Mouse (Mus musculus): ENCODE measurements around the gene Oaz3. TPM values are rescaled to one million over a fixed set of nuclear protein-coding genes. Genes with fewer than 3 reads are reported as not detected.
A peak's percentile ranks its signal among the peaks of the same experiment; 100 is the strongest.

Gene Oaz3
- 0.76 and 1.7 TPM in 2 replicates for polyA plus RNA-seq (2014; fragmentation: Nextera tagmentation; extraction: Ambion mirVana)

GRCm38 (mm10) chr3:94443597-94443964 is at the start of gene Oaz3:
TSS of gene Oaz3 (minus strand) at chr3:94443915.
- peak within 1 kb of the TSS; percentile 83 for H3K4me3 ChIP-seq (ENCODE audit: low read depth, low read length)
- no peak for ATAC-seq (ENCODE audit: low read depth)
- peak within 1 kb of the TSS; percentile 52; the same call in 1 of the 2 replicates for H3K27ac ChIP-seq (ENCODE audit: low read depth, low read length)
- no peaks in the 10 kb centered on the region for H3K9me3 ChIP-seq (ENCODE audit: control insufficient read depth, low read length)
- peak within 1 kb of the TSS; percentile 78 for H3K9ac ChIP-seq (replicated peaks; ENCODE audit: low read depth, low read length)
- H3K4me2 ChIP-seq (ENCODE audit: low read depth, low read length), result peak within 1 kb of the TSS; percentile 77
- WGBS, result 1% methylated on average over 24 of the region's 24 CpGs
- H3K36me3 ChIP-seq (ENCODE audit: control insufficient read depth, insufficient read depth, low read length), result peaks cover 24% of the 10 kb centered on the region
- H3K4me1 ChIP-seq (ENCODE audit: control insufficient read depth, insufficient read depth, low read length), result no peaks in the 10 kb centered on the region
- no peaks in the 10 kb centered on the region; the same call in 1 of the 2 replicates for H3K27me3 ChIP-seq (ENCODE audit: control insufficient read depth, insufficient read depth, low read length)

- Histone ChIP-seq H3K9ac (replicated peaks; ENCODE audit: low read depth, low read length) (no peak overlapping the region), H3K4me1 (ENCODE audit: control insufficient read depth, insufficient read depth, low read length) (peaks cover 36% of the 10 kb centered on the region), H3K4me2 (ENCODE audit: low read depth, low read length) (no peak overlapping the region), H3K9me3 (ENCODE audit: control insufficient read depth, low read length) (no peaks in the 10 kb centered on the region), H3K4me3 (ENCODE audit: low read depth, low read length) (no peak overlapping the region), H3K36me3 (ENCODE audit: control insufficient read depth, insufficient read depth, low read length) (peaks cover 35% of the 10 kb centered on the region), H3K27ac (ENCODE audit: low read depth, low read length) (peak overlapping the region; percentile 10; the same call in 1 of the 2 replicates), H3K27me3 (ENCODE audit: control insufficient read depth, insufficient read depth, low read length) (no peaks in the 10 kb centered on the region)
- no peak for ATAC-seq (ENCODE audit: low read depth)
- 71% methylated on average over 6 of the region's 6 CpGs for WGBS
Measured at GRCm38 (mm10) chr3:94487581-94487980, 43.9 kb upstream of the Oaz3 start.

GRCm38 (mm10) chr3:94485922-94486321 is 42.2 kb upstream of the Oaz3 start:
- Histone ChIP-seq H3K27ac (ENCODE audit: low read depth, low read length) (no peak overlapping the region), H3K9ac (replicated peaks; ENCODE audit: low read depth, low read length) (no peak overlapping the region), H3K4me3 (ENCODE audit: low read depth, low read length) (no peak overlapping the region), H3K36me3 (ENCODE audit: control insufficient read depth, insufficient read depth, low read length) (peaks cover 36% of the 10 kb centered on the region), H3K9me3 (ENCODE audit: control insufficient read depth, low read length) (no peaks in the 10 kb centered on the region), H3K27me3 (ENCODE audit: control insufficient read depth, insufficient read depth, low read length) (no peaks in the 10 kb centered on the region), H3K4me2 (ENCODE audit: low read depth, low read length) (no peak overlapping the region), H3K4me1 (ENCODE audit: control insufficient read depth, insufficient read depth, low read length) (peaks cover 45% of the 10 kb centered on the region)
- 58% methylated on average over 7 of the region's 7 CpGs for WGBS
- no peak for ATAC-seq (ENCODE audit: low read depth)

GRCm38 (mm10) chr3:94483790-94484439 is 40.2 kb upstream of the Oaz3 start:
- H3K4me1 ChIP-seq (ENCODE audit: control insufficient read depth, insufficient read depth, low read length), result peaks cover 57% of the 10 kb centered on the region
- H3K9ac ChIP-seq (replicated peaks; ENCODE audit: low read depth, low read length), result 0 out of 2 replicates have a peak overlapping the region, but pooled peaks have one; percentile 2
- no peaks in the 10 kb centered on the region for H3K27me3 ChIP-seq (ENCODE audit: control insufficient read depth, insufficient read depth, low read length)
- H3K27ac ChIP-seq (ENCODE audit: low read depth, low read length), result peak overlapping the region; percentile 83
- ATAC-seq (ENCODE audit: low read depth), result peak; percentile 90
- peak overlapping the region; percentile 9; the same call in 1 of the 2 replicates for H3K4me3 ChIP-seq (ENCODE audit: low read depth, low read length)
- WGBS, result 7% methylated on average over 20 of the region's 20 CpGs
- peaks cover 32% of the 10 kb centered on the region for H3K36me3 ChIP-seq (ENCODE audit: control insufficient read depth, insufficient read depth, low read length)
- H3K9me3 ChIP-seq (ENCODE audit: control insufficient read depth, low read length), result no peaks in the 10 kb centered on the region
- peak overlapping the region; percentile 48 for H3K4me2 ChIP-seq (ENCODE audit: low read depth, low read length)

GRCm38 (mm10) chr3:94482764-94483385 is 39.2 kb upstream of the Oaz3 start:
- H3K9ac ChIP-seq (replicated peaks; ENCODE audit: low read depth, low read length), result no peak overlapping the region
- no peak for ATAC-seq (ENCODE audit: low read depth)
- H3K27me3 ChIP-seq (ENCODE audit: control insufficient read depth, insufficient read depth, low read length), result no peaks in the 10 kb centered on the region; the same call in 1 of the 2 replicates
- no peak overlapping the region for H3K27ac ChIP-seq (ENCODE audit: low read depth, low read length)
- H3K4me1 ChIP-seq (ENCODE audit: control insufficient read depth, insufficient read depth, low read length), result peaks cover 57% of the 10 kb centered on the region
- H3K9me3 ChIP-seq (ENCODE audit: control insufficient read depth, low read length), result no peaks in the 10 kb centered on the region
- WGBS, result 89% methylated on average over 17 of the region's 17 CpGs
- H3K4me2 ChIP-seq (ENCODE audit: low read depth, low read length), result no peak overlapping the region; the same call in 1 of the 2 replicates
- no peak overlapping the region for H3K4me3 ChIP-seq (ENCODE audit: low read depth, low read length)
- peaks cover 26% of the 10 kb centered on the region for H3K36me3 ChIP-seq (ENCODE audit: control insufficient read depth, insufficient read depth, low read length)

GRCm38 (mm10) chr3:94481429-94481828 is 37.7 kb upstream of the Oaz3 start:
- Histone ChIP-seq H3K27ac (ENCODE audit: low read depth, low read length) (no peak overlapping the region), H3K4me3 (ENCODE audit: low read depth, low read length) (no peak overlapping the region), H3K9ac (replicated peaks; ENCODE audit: low read depth, low read length) (no peak overlapping the region), H3K4me1 (ENCODE audit: control insufficient read depth, insufficient read depth, low read length) (peaks cover 60% of the 10 kb centered on the region), H3K9me3 (ENCODE audit: control insufficient read depth, low read length) (no peaks in the 10 kb centered on the region), H3K4me2 (ENCODE audit: low read depth, low read length) (no peak overlapping the region), H3K27me3 (ENCODE audit: control insufficient read depth, insufficient read depth, low read length) (no peaks in the 10 kb centered on the region; the same call in 1 of the 2 replicates), H3K36me3 (ENCODE audit: control insufficient read depth, insufficient read depth, low read length) (peaks cover 14% of the 10 kb centered on the region; the same call in 1 of the 2 replicates)
- WGBS, result 83% methylated on average over 4 of the region's 4 CpGs
- ATAC-seq (ENCODE audit: low read depth), result no peak

GRCm38 (mm10) chr3:94480291-94480884 is 36.7 kb upstream of the Oaz3 start, which contains the start of gene Riiad1:
TSS of gene Riiad1 (minus strand) at chr3:94480341.
- ATAC-seq (ENCODE audit: low read depth), result no peak
- no peaks in the 10 kb centered on the region; the same call in 1 of the 2 replicates for H3K27me3 ChIP-seq (ENCODE audit: control insufficient read depth, insufficient read depth, low read length)
- H3K9ac ChIP-seq (replicated peaks; ENCODE audit: low read depth, low read length), result peak within 1 kb of the TSS; percentile 88
- peak within 1 kb of the TSS; percentile 57 for H3K4me2 ChIP-seq (ENCODE audit: low read depth, low read length)
- no peaks in the 10 kb centered on the region for H3K9me3 ChIP-seq (ENCODE audit: control insufficient read depth, low read length)
- peak within 1 kb of the TSS; percentile 63 for H3K4me3 ChIP-seq (ENCODE audit: low read depth, low read length)
- peak within 1 kb of the TSS; percentile 88; the same call in 1 of the 2 replicates for H3K27ac ChIP-seq (ENCODE audit: low read depth, low read length)
- peaks cover 52% of the 10 kb centered on the region for H3K4me1 ChIP-seq (ENCODE audit: control insufficient read depth, insufficient read depth, low read length)
- H3K36me3 ChIP-seq (ENCODE audit: control insufficient read depth, insufficient read depth, low read length), result peaks cover 10% of the 10 kb centered on the region; the same call in 1 of the 2 replicates
- 8% methylated on average over 16 of the region's 16 CpGs for WGBS

GRCm38 (mm10) chr3:94479564-94479963 is 35.8 kb upstream of the Oaz3 start:
- Histone ChIP-seq H3K27me3 (ENCODE audit: control insufficient read depth, insufficient read depth, low read length) (no peaks in the 10 kb centered on the region; the same call in 1 of the 2 replicates), H3K9me3 (ENCODE audit: control insufficient read depth, low read length) (no peaks in the 10 kb centered on the region), H3K4me3 (ENCODE audit: low read depth, low read length) (peak overlapping the region; percentile 63), H3K4me1 (ENCODE audit: control insufficient read depth, insufficient read depth, low read length) (peaks cover 44% of the 10 kb centered on the region), H3K36me3 (ENCODE audit: control insufficient read depth, insufficient read depth, low read length) (peaks cover 6% of the 10 kb centered on the region; the same call in 1 of the 2 replicates), H3K4me2 (ENCODE audit: low read depth, low read length) (peak overlapping the region; percentile 57), H3K27ac (ENCODE audit: low read depth, low read length) (0 out of 2 replicates have a peak overlapping the region, but pooled peaks have one; percentile 88), H3K9ac (replicated peaks; ENCODE audit: low read depth, low read length) (peak overlapping the region; percentile 88)
- no peak for ATAC-seq (ENCODE audit: low read depth)
- 10% methylated on average over 11 of the region's 11 CpGs for WGBS

All from neural tube, embryonic 14.5 days (tissue).